Mouse (Mus musculus) midbrain, embryonic 16.5 days (tissue): ENCODE measurements at regions not wholly inside any gene's neighbourhood (a gene's known extent, or its start where the extent isn't known, plus 50 kb on each side); places are given as distances from the start of the nearest gene placed in this dataset.

Experiments used
- ATAC-seq: fragments of 200-750 bp; cut with Nextera tagmentation; 2 replicates; pipeline ENCODE4 v1.8.0; 2017; ENCODE audit warnings: moderate TSS enrichment
- H3K27ac ChIP-seq: fragments of 300-500 bp; sonication (generic); 2 replicates; pipeline ENCODE4 v1.5.1; 2014; ENCODE audit warnings: mild to moderate bottlenecking, low read length, mixed read lengths
- H3K27me3 ChIP-seq: fragments of 300-500 bp; sonication (generic); 2 replicates; pipeline ENCODE4 v1.6.1; 2014; ENCODE audit warnings: low read depth, low read length, mixed read lengths; ENCODE audit not compliant: control insufficient read depth, insufficient read depth
- H3K36me3 ChIP-seq: fragments of 300-500 bp; sonication (generic); 2 replicates; pipeline ENCODE4 v1.6.1; 2014; ENCODE audit warnings: mild to moderate bottlenecking, low read length, moderate library complexity, mixed read lengths; ENCODE audit not compliant: control insufficient read depth, insufficient read depth
- H3K4me1 ChIP-seq: fragments of 300-500 bp; sonication (generic); 2 replicates; pipeline ENCODE4 v1.6.1; 2014; ENCODE audit warnings: mild to moderate bottlenecking, low read length, mixed read lengths; ENCODE audit not compliant: control insufficient read depth, insufficient read depth
- H3K4me2 ChIP-seq: fragments of 300-500 bp; sonication (generic); 2 replicates; pipeline ENCODE4 v1.6.1; 2014; ENCODE audit warnings: mild to moderate bottlenecking, low read length, mixed read lengths
- H3K4me3 ChIP-seq: fragments of 300-500 bp; sonication (generic); 2 replicates; pipeline ENCODE4 v1.5.1; 2014; ENCODE audit warnings: low read depth, mild to moderate bottlenecking, low read length, moderate library complexity, mixed read lengths
- H3K9ac ChIP-seq: fragments of 300-500 bp; sonication (generic); 2 replicates; pipeline ENCODE4 v1.6.1; 2014; ENCODE audit warnings: low read depth, low read length, mixed read lengths
- H3K9me3 ChIP-seq: fragments of 300-500 bp; sonication (generic); replicated peaks from 2 replicates; pipeline ENCODE4 v1.6.1; 2014; ENCODE audit warnings: mild to moderate bottlenecking, low read length, mixed read lengths; ENCODE audit not compliant: control insufficient read depth, poor library complexity, severe bottlenecking
- WGBS: fragments of 180-500 bp; shearing (Covaris S2); extraction: QIAGEN DNeasy Blood & Tissue Kit; methylation state at CpG from one replicate; pipeline ENCODE4 v1.1.7; 2014; 5-methylcytosine and 5-hydroxymethylcytosine counted together

- H3K36me3 ChIP-seq, result no peaks in the 10 kb centered on the region
- no peaks in the 10 kb centered on the region for H3K27me3 ChIP-seq
- H3K4me1 ChIP-seq, result peaks cover 7% of the 10 kb centered on the region; the same call in 1 of the 2 replicates
- 88% methylated on average over 12 of the region's 12 CpGs for WGBS
- H3K4me3 ChIP-seq, result no peak overlapping the region
- no peak for ATAC-seq
- H3K9me3 ChIP-seq, result no peaks in the 10 kb centered on the region
- no peak overlapping the region for H3K9ac ChIP-seq
- no peak overlapping the region for H3K4me2 ChIP-seq
- H3K27ac ChIP-seq, result no peak overlapping the region
Measured at GRCm38 (mm10) chr10:84021167-84022120, 298.8 kb downstream of the 1500009L16Rik start.

GRCm38 (mm10) chr10:84024294-84024693 is 301.6 kb downstream of the 1500009L16Rik start:
- no peak for ATAC-seq
- no peak overlapping the region for H3K27ac ChIP-seq
- no peaks in the 10 kb centered on the region for H3K9me3 ChIP-seq
- WGBS, result 82% methylated on average over 4 of the region's 4 CpGs
- no peaks in the 10 kb centered on the region for H3K27me3 ChIP-seq
- no peaks in the 10 kb centered on the region for H3K36me3 ChIP-seq
- H3K4me1 ChIP-seq, result peaks cover 7% of the 10 kb centered on the region; the same call in 1 of the 2 replicates
- H3K4me2 ChIP-seq, result no peak overlapping the region
- H3K4me3 ChIP-seq, result no peak overlapping the region
- no peak overlapping the region for H3K9ac ChIP-seq

GRCm38 (mm10) chr10:84024901-84025300 is 302.2 kb downstream of the 1500009L16Rik start:
- H3K4me2 ChIP-seq, result no peak overlapping the region
- no peaks in the 10 kb centered on the region for H3K27me3 ChIP-seq
- WGBS, result 24% methylated on average over 8 of the region's 8 CpGs
- peaks cover 7% of the 10 kb centered on the region; the same call in 1 of the 2 replicates for H3K4me1 ChIP-seq
- no peak overlapping the region for H3K4me3 ChIP-seq
- H3K9me3 ChIP-seq, result no peaks in the 10 kb centered on the region
- no peaks in the 10 kb centered on the region for H3K36me3 ChIP-seq
- H3K27ac ChIP-seq, result no peak overlapping the region
- no peak overlapping the region for H3K9ac ChIP-seq
- ATAC-seq, result no peak

- Histone ChIP-seq H3K4me2 (no peak overlapping the region), H3K9me3 (no peaks in the 10 kb centered on the region), H3K27me3 (no peaks in the 10 kb centered on the region), H3K4me3 (no peak overlapping the region), H3K4me1 (peaks cover 7% of the 10 kb centered on the region; the same call in 1 of the 2 replicates), H3K36me3 (no peaks in the 10 kb centered on the region), H3K27ac (no peak overlapping the region), H3K9ac (no peak overlapping the region)
- ATAC-seq, result no peak
- 49% methylated on average over 4 of the region's 4 CpGs for WGBS
Measured at GRCm38 (mm10) chr10:84026798-84027197, 304.1 kb downstream of the 1500009L16Rik start.

- Histone ChIP-seq H3K4me3 (no peak overlapping the region), H3K4me1 (no peaks in the 10 kb centered on the region), H3K9ac (no peak overlapping the region), H3K4me2 (no peak overlapping the region), H3K9me3 (no peaks in the 10 kb centered on the region), H3K27ac (no peak overlapping the region), H3K36me3 (no peaks in the 10 kb centered on the region), H3K27me3 (no peaks in the 10 kb centered on the region)
- 71% methylated on average over 11 of the region's 11 CpGs for WGBS
- ATAC-seq, result no peak
Measured at GRCm38 (mm10) chr10:84036131-84036877, 313.6 kb downstream of the 1500009L16Rik start.

- Histone ChIP-seq H3K36me3 (no peaks in the 10 kb centered on the region), H3K4me2 (no peak overlapping the region), H3K9ac (no peak overlapping the region), H3K9me3 (no peaks in the 10 kb centered on the region), H3K4me3 (no peak overlapping the region), H3K27ac (no peak overlapping the region), H3K27me3 (no peaks in the 10 kb centered on the region), H3K4me1 (no peaks in the 10 kb centered on the region)
- 88% methylated on average over 5 of the region's 5 CpGs for WGBS
- ATAC-seq, result no peak
Measured at GRCm38 (mm10) chr10:84048706-84049105, 326.0 kb downstream of the 1500009L16Rik start.

- Histone ChIP-seq H3K4me2 (no peak overlapping the region), H3K9ac (no peak overlapping the region), H3K4me3 (no peak overlapping the region), H3K27ac (no peak overlapping the region), H3K27me3 (no peaks in the 10 kb centered on the region), H3K9me3 (no peaks in the 10 kb centered on the region), H3K36me3 (no peaks in the 10 kb centered on the region), H3K4me1 (no peaks in the 10 kb centered on the region)
- WGBS, result 92% methylated on average over 8 of the region's 8 CpGs
- ATAC-seq, result no peak
Measured at GRCm38 (mm10) chr10:84052696-84053095, 330.0 kb downstream of the 1500009L16Rik start.

- Histone ChIP-seq H3K4me2 (no peak overlapping the region), H3K36me3 (no peaks in the 10 kb centered on the region), H3K9ac (no peak overlapping the region), H3K27ac (no peak overlapping the region), H3K9me3 (no peaks in the 10 kb centered on the region), H3K4me1 (peaks cover 2% of the 10 kb centered on the region), H3K4me3 (no peak overlapping the region), H3K27me3 (no peaks in the 10 kb centered on the region)
- 61% methylated on average over 6 of the region's 6 CpGs for WGBS
- no peak for ATAC-seq
Measured at GRCm38 (mm10) chr10:84054551-84055336, 332.1 kb downstream of the 1500009L16Rik start.
